Mouse (Mus musculus) cerebellum, postnatal 4 days (tissue): ENCODE measurements at regions not wholly inside any gene's neighbourhood (a gene's known extent, or its start where the extent isn't known, plus 50 kb on each side); places are given as distances from the start of the nearest gene placed in this dataset.

Experiments
- DNase-seq, 2 experiments: peaks; one replicate each; pipeline ENCODE4 v3.0.0; 2022; ENCODE audit warnings: low spot score in 2 of 2, mixed read lengths in 1 of 2

DNA sequence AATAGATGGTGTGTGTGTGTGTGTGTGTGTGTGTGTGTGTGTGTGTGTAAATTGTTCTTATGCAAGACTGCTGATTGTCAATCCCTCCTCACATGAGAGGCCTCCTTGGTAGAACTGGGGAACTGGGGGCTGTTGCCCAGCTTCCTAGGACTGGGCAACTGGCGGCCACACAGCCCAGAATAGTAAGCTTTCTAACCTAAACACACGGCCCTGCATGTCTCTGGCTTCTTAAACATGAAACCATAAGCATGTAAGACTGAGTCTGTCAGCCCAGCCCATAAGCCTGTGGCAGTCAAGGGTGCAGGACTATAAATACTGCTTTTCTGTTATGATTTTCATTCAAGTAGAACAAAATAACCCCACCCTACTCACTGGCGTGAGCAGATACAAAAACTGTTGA is 60.7 kb downstream of the Ifng start:
- no peak for DNase-seq

DNA sequence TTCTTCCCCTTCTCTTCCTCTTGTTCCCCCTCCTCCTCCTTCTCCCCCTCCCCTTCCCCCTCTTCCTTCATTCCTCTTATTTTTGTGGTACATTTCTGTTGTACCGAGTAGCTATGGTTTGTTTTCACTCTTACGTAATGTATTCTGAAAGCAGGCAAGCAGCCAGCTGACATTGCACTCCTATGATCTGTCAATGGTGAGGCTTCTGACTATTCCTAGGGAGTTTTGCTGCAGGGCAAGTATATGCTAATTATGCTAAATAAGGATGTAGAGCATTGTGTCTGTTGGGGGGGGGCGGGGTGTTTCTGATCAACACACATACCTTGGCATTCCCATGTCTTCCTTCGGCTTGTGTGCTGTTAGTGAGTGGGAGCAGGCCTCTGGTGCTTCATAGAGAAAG is 64.0 kb downstream of the Ifng start:
- no peak for DNase-seq

DNA sequence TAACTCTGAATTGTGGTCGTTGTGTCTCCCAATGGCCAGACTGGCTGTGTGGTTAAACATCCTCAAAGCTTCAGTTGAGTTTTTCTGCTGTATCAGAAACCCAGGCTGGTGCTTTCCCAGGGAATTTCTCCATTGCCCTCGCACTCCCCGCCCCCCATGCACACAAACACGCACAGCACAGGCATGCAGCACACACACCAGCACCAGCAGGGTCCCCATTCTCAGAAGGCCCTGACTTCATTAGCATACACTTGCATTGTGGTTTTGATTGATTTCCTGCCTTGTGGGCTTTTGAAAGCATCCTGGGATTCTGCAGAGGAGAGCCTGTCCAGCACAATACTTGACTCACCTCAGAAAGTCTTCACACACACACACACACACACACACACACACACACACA is 65.3 kb downstream of the Ifng start:
- DNase-seq = no peak

DNA sequence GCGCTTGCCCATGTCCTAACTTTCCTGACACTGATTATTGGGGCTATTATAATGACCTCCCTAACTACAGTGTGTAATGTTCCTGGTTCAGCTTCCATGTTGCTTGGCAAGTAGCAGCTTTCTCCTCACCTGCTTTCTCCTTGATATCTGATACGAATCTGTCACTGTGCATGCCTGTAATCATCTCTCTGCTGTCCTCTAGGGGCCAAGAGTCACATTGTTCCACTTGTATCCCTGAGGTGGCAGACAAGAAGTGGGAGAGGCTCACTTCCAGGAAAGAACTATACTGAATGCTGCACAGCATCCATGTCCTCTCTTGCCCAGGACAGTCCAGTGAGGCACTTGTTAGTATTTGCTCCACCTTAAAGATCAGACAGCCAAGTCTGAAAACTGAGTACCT is 66.8 kb downstream of the Ifng start:
- peak in 1 of 2 experiments; percentile 8 for DNase-seq

DNA sequence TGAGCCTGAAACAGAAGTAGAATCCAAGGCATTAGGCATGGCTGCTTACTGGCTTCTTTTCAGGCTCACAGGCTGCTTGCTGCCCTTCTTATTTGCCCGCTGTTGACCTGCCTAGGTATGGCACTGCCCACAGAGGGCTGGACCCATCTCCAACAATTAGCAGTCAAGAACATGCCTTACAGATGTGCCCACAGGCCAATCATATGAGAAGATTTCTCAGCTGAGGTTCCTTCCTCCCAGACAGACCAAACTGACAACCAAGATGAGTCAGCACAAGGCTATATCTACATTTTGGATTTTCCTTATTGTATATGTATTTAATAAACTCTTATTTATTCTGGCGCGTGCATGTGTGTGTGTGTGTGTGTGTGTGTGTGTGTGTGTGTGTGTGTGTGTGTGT is 76.0 kb downstream of the Ifng start:
- no peak for DNase-seq

DNA sequence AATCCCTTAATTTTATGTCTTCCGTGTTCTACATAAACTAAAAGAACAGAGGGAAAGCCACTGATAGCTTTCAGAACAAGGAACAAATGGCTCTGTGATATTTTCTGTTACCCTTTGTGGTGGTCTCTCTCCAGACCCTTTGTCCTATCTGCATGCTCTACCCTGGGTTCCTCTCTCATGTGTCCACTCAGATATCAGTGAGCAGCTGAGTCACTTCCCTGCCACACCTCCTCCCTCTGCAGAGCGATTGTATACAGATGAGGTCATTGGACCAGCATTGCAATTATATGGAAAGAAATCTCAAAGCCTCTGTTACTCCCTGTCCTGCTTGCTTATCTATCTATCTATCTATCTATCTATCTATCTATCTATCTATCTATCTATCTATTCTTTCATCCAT is 77.1 kb downstream of the Ifng start:
- no peak for DNase-seq

DNA sequence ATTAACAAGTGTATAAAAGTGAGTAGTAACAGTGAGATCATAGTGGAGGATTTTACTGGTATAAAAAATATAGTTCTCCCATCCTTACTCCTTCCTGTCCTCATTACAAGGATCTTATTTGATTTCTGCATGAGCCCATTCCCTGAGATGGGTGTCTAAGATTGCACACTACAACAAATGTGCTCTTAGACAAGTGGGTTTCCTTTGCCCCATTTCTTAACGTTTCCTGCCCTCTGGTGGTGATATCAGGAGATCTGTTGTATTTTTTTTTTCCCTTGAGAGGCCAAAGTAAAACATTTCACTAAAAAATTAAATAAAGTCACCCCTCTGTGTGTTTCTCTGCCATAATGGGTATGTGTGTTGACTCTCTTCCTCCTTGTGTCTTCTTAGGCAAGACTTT is 105.1 kb downstream of the Ifng start:
- DNase-seq = no peak

DNA sequence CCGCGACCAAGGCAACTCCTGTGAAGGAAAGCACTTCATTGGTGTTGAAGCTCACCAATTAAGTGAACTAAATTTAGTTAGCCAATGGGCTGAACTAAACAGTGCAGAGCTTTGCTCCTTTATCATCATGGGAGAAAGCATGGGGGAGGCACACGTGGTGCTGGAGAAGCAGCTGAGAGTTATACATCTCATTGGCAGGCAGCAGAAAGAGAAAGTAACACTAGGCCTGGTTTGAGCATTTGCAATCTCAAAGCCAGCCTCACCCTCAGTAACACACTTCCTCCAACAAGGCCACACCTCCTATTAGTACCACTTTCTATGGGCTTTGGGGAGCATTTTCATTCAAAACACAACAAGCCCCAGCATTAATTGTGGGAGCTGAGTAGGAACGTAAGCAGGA is 109.4 kb downstream of the Ifng start:
- no peak for DNase-seq

DNA sequence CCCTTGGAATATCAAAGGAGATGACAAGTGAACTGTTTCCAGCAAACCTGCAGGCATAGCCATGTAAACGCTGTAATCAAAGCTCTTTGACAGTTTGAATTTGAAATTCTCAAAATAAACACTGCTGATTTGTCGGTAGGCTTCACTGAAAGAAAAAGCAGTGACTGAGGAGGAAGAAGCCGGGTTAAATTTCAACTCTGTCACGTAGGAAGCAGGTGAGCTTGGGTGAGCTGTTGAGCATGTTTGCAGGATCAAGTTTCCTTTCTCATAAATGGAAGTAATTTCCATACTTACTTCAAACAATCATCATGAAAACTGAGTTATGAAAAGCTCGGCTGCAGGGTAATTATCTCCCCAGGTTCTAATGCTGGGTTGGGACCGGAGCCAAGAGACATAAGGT is 118.0 kb downstream of the Ifng start:
- DNase-seq = no peak

DNA sequence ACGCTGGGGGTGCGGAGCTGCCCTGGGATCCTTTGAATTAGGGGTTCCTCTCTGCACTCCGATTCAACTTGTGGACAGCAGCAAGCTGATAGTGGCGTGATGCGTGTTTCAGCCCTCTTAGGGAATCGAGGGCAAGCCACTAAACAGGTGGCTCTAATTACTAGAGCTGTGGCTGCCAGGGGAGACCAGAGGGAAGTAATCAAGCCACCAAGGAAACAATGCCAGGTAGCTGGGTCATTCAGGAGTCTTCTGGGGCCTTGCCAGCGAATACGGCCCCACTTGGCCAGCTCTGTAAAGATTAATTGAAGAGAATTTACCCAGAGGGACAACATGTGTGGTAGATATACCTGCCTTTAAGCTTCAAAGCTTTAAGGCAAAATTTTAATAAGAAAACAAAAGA is 123.2 kb downstream of the Ifng start:
- no peak for DNase-seq

DNA sequence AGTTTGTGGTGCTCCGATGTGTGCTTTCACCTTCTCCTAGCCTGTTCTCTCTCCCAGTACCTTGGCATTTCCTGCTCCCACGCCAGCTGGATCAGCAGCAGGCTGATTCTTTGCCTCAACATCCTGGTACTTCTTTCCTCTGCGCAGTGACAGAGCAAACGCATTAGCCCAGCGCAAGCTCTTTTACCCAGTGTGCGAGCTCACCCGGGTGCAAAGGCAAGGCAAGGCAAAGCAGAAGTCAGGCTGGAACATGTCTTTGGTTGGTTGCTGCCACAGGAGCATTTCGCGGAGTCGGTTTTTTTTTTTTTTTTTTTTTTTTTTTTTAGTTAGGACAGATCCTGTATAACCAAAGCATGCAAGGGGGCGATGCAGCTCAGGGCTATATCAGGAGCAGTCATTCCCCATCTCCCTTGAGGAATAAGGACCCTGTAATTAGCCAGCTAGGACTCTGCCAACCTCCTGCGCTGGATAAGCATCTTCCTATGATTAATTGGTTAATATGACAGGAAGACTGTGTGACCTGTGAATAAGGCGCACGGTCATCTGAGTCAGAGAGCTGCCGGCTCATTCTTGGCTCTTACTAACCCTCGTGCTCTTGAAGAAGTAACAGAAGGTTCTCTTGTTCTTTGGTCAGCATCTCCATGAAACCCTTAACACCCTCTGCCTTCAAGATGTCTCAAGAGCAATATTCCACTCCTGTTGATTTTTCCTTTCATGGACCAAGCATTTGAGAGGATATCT is 123.9 kb downstream of the Ifng start:
- no peak for DNase-seq

DNA sequence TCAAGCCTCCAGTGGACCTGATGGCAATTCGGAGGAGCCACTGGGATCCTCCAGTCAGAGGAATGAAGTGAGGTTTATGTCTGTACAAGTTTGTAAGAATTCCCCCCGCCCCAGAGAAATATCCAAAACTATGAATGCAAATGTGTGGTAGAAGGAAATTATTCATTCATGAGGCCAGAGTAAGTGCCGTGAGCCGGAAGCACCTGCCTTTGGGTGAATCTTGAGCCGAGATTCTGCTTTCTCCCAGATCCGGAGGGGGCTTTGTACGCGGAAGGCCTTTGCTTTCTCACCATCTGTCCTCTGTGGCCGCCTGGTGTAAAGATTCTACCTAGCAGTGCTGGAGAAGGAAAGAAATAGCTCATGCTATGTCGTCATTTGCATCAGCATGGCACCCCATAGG is 127.8 kb downstream of the Ifng start:
- DNase-seq = no peak

DNA sequence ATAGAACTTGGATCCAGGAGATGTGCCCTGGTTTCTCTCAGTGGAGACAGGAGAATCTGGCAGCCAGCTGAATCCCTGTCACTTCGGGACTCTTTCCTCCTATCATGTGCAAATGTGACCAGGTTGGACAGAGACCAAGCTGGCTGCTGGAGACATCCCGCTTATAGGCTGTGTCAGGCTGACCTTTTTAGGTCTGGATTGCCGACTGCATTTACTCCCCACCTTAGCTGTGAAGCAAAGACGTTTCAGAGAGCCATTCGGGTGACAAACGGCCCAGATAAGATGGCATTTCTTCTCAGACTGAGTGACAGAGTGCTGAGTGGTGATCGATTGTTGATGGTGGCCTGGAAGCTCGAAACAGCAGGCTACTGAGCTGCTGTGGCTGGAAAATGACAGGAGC is 128.6 kb downstream of the Ifng start:
- peak in 1 of 2 experiments; percentile 21 for DNase-seq

DNA sequence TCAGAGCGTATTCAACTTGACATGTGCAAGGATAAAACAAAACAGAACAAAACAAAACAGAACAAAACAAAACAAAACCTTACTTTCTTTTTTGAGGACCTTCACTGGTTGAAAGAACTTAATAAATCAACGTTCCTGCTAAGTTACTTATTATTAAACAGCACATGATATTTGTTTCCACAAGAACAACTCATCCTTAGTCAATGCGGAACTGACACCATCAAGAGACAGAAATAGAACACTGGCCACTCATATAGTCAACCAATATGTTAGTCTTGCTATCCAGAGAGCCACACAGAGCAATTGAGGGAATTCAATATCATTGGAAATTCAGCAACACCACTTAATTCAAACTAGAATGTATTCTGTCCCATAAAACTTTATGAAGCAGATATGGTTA is 132.4 kb downstream of the Ifng start:
- DNase-seq = no peak

DNA sequence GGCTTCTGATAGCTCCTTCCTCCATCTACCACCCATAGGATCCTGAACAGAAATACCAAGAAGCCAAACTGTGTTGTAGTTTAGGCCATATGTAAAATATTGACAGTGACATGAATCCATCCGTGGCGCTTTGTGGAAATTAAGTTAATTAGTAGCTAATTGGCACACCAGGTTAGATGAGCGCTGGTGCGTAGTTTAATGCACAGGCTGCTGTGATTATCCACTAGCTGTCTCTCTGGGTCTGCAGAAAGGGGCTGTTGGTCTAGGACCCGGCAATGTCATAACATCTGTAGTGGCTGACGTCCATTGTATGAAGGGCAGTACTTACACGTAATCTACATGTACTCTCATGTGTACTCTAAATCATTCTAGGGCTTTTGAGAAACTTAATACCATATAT is 134.7 kb downstream of the Ifng start:
- DNase-seq = no peak

DNA sequence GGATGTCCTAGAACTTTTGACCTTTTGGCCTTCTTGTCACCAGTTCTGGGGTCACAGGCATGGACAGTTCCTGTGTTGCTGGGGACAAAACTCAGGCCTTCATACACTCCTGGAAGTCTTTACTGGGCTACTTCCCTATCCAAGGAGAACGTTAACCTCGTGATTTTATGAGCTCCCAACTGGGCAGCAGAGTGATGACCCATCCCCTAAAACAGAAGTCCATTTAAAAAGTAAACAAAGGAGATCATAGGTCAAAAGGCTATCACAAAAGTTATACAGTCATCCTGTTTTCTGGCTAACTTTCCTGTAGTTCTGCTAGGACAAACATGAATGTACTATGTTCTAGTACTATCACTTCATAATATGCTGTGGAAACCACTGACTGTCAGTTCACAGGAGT is 140.5 kb downstream of the Ifng start:
- DNase-seq = no peak

DNA sequence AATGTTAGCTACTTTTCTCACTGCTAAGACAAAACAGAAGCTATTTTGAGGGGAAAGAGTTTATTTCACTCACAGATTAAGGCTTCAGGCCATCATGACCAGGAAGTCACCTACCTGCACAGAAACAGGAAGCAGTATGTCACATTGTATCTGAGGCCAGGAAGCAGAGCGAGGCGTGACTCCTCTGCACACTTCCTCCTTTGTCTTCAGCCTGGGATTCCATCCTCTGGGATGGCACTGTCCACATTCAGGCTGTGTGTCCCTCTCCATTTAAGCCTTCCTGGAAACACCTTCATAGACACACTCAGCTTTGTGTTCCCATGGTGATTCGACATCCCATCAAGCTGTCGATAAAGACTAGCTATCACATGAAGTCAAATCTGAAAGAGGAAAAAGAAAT is 145.0 kb downstream of the Ifng start:
- no peak for DNase-seq

DNA sequence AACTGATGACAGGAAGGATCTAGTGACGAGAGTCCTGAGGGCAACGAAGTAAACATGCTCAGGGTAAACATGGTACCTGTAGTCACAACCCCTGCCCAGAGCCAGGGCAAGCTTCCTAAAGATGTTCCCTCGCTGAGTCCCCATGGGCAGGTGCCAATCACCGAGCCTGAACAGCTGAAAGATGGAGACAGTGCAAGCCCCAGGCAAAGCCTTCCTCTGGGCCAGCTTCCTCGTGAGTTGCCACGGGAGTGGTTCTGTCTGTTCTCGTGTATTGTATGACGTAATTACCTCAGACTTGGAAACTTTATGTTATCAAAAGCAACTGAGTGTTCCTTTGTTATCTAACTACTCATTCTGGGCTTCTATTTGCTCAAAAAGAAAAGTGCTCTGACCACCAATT is 147.4 kb downstream of the Ifng start:
- DNase-seq = no peak

DNA sequence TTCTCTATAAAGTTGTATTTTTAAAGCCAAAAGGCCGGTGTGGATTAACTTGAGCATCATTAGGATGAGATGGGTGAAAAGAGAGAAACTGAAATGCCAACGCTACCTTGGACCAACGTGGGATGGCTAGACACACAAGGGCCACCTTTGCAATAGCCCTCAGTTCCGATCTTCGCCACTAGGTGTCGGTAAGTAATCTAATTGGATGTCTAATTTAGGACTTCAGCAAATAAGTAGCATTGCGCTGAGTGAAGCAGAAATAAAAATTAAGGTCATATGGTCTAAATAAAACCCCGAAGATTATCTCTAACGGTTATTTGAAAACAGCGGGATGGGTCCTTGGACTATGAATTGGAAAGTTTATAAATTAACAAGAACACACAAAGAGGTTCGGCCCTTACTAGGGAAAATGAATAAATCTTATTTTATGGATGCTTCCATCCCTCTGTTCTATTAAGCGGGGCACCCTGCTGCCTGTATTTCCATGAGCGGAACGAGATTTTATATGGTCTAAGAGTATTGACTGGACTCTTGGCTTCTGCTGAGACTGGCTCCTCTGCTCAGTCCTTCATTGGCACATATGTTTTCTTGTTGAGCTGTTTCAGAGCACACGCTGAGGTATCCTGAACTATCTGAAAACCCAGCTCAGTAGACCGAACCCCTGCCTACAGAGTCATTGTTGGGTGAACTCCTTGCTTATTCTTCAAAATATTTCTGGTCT is 152.0 kb downstream of the Ifng start:
- DNase-seq = peak; percentile 80 to 90

DNA sequence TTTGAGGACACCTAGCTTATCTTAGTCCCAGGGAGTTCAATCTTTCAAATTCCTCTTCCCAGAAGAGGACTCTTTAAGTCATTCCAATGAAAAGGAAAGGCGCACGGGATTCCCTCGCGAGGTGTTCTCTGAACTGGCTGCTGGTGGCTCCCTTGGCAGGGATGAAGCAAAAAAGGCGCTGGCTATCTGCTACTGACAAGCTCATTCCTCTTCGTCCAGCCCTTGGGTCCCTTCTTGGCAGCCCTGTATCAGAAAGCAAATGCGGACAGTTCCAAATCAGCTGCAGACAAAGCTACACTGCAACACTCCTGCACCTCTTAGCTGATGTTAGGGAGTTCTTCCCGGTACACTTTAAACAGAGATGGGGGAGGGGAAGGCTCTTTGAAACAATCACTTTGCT is 155.4 kb downstream of the Ifng start:
- DNase-seq = no peak

DNA sequence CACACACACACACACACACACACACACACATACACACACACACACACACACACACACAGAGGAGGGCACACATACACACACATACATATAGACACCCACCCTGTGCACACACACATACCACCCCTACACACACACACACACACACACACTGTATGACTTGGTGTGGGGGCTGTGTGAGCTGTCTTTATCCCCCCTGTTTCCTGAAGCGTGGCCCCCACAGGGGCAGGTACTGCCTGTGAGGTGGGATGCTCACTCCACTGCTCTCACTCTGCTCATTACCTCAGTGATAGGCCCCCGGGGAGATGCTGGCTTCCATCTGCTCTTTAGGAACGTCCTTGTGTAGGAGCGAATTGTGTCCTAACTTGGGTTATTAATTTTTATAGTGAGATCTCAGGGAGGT is 157.7 kb downstream of the Ifng start:
- no peak for DNase-seq

DNA sequence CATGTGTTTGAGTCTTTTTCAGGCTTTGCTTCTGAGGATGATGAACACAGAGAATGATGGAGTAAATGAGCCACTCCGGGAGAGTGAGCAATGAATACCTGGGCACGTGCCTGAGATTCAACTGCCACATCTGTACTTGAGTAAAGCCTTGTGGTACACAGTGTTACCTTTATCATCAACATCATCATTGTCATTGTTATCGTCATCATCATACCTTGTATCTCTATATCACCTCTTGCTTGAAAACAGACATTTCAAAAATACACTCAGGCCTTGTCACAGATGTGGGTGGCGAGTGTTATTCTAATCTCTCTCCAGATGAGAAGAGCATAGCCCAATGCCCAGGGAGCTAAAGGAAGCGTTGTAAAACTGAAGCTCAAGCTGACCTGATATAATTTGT is 158.4 kb downstream of the Ifng start:
- no peak for DNase-seq

DNA sequence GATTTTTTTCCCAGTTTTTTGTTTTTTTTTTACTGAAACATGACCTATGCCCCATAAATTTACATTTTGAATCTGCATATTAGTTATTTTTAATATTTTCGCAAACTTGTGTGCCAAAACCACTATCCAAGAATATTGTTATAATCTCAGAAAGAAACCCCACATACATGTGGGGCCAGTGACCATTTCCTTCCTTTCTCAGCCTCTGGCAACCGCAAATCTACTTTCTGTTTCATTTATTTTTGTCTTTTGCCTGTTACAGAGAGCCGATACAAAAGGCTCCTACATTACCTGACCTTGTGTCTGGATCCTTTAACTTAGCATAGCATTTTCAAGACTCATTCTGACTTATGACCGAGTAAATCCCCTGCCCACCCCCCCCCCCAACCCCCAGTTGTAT is 158.8 kb downstream of the Ifng start:
- no peak for DNase-seq

DNA sequence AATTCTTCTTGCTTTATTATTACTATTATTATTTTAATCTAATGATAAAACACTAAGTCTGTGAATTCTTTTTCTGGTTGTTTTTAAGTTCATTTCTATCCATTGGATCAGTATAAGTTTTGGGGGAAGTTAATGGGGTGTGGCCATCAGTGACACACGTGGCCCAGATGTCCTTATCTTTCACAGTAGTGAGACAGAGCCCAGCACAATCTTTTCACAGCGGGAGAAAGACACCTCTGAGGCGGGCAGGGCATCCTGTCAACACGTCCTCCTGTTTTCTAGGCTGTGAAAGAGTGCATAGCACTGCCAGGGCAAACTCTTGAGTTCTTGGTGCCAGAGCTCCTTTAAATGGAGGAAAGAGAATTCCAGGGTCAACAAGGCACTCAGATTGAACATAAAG is 162.1 kb downstream of the Ifng start:
- no peak for DNase-seq
